Mouse (Mus musculus) ES-E14 (cell line): ENCODE results near the gene Cfap97d2. TPM values are rescaled to one million over a fixed set of nuclear protein-coding genes. Genes with fewer than 3 reads are reported as not detected.

Experiments used
- DNase-seq: peaks from one replicate; pipeline ENCODE4 v3.0.0-alpha.2; 2013; ENCODE audit warnings: low read depth, low spot score
- H3K27ac ChIP-seq: 2 replicates; pipeline ENCODE4 v1.5.1; 2012; ENCODE audit warnings: low read depth, mild to moderate bottlenecking, low read length, moderate library complexity, mixed read lengths; ENCODE audit not compliant: poor library complexity, insufficient read depth, severe bottlenecking
- H3K36me3 ChIP-seq: 2 replicates; pipeline ENCODE4 v1.6.1; 2012; ENCODE audit warnings: mild to moderate bottlenecking, low read length, moderate library complexity, mixed read lengths; ENCODE audit not compliant: control insufficient read depth, poor library complexity, insufficient read depth, severe bottlenecking
- H3K4me1 ChIP-seq, 2 experiments: fragments of 150-350 bp in 1 of 2; sonication (generic) in 1 of 2; 2 replicates each; pipeline ENCODE4 v1.6.1; 2012; ENCODE audit warnings: low read length in 2 of 2, mild to moderate bottlenecking in 1 of 2, mixed read lengths in 1 of 2; ENCODE audit not compliant: control insufficient read depth in 2 of 2, insufficient read depth in 2 of 2, poor library complexity in 1 of 2
- H3K4me3 ChIP-seq, 2 experiments: fragments of 150-350 bp in 1 of 2; sonication (generic) in 1 of 2; 2 replicates each; pipeline ENCODE4 v1.5.1; 2012; ENCODE audit warnings: low read length in 2 of 2, low read depth in 1 of 2, mild to moderate bottlenecking in 1 of 2, mixed read lengths in 1 of 2; ENCODE audit not compliant: insufficient read depth in 1 of 2, poor library complexity in 1 of 2, severe bottlenecking in 1 of 2
- H3K9ac ChIP-seq: 2 replicates; pipeline ENCODE4 v1.6.1; 2012; ENCODE audit warnings: low read depth, mild to moderate bottlenecking, low read length, mixed read lengths; ENCODE audit not compliant: poor library complexity, insufficient read depth, severe bottlenecking
- H3K9me3 ChIP-seq: fragments of 150-350 bp; sonication (generic); 2 replicates; pipeline ENCODE4 v1.6.1; 2012; ENCODE audit warnings: low read depth, mild to moderate bottlenecking, low read length; ENCODE audit not compliant: control insufficient read depth, insufficient read depth
- CHD2 ChIP-seq: IDR thresholded peaks from 2 replicates; pipeline ENCODE4 v1.6.1; 2014; ENCODE audit warnings: mild to moderate bottlenecking, low read depth, low read length, inconsistent platforms
- HCFC1 ChIP-seq: IDR thresholded peaks from 2 replicates; pipeline ENCODE4 v1.6.1; 2012; ENCODE audit warnings: low read length, inconsistent platforms, borderline replicate concordance; ENCODE audit not compliant: insufficient read depth
- MAFK ChIP-seq: IDR thresholded peaks from 2 replicates; pipeline ENCODE4 v1.6.1; 2014; ENCODE audit warnings: mild to moderate bottlenecking, low read depth, low read length, inconsistent platforms; ENCODE audit not compliant: insufficient read depth
- ZC3H11A ChIP-seq: IDR thresholded peaks from 2 replicates; pipeline ENCODE4 v1.6.1; 2012; ENCODE audit warnings: low read depth, mild to moderate bottlenecking, inconsistent platforms, low read length, borderline replicate concordance
- ZNF384 ChIP-seq: IDR thresholded peaks from 2 replicates; pipeline ENCODE4 v1.6.1; 2012; ENCODE audit warnings: low read depth, low read length, inconsistent platforms
- in situ Hi-C, 2 experiments: fragments of 600-800 bp; cut with MboI; formaldehyde crosslinking; loops; one replicate each; pipeline ENCODE4 v1.15.1; 2025; ENCODE audit warnings: low sequenced_read_pairs in 2 of 2, inconsistent platforms in 1 of 2; ENCODE audit not compliant: unreplicated experiment in 2 of 2
- total RNA-seq: library from RNA; depleted of rRNA; stranded (reverse); fragments of 300-350 nt; gene quantifications from 2 replicates; pipeline ENCODE4 v1.2.3, GENCODE M21; 2012

Gene Cfap97d2
- total RNA-seq, 1 experiment: not detected

DNA sequence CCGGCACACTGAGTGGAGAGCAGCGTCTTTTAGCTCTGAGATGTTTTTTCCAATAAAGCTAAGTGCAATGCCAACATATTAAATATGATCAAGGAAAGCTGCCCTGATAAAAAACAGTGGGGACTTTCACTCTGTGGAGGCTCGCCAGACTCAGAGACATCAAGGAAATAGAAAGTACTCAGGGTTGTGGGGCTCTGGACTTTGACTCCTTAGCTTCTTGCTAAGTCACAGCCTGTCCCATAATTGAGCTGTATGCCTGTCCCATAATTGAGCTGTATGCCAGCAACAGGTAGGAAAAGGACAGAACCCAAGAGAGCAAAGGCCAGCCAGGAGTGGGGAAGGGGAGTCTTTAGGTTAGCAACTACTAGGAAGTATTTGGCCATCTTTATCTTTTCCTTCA, 7.4 kb upstream of the Cfap97d2 start:
- Histone ChIP-seq H3K4me1 (no peaks in the 10 kb centered on the region), H3K9me3 (no peaks in the 10 kb centered on the region), H3K4me3 (no peak overlapping the region), H3K27ac (no peak overlapping the region), H3K9ac (no peak overlapping the region), H3K36me3 (no peaks in the 10 kb centered on the region)
- TF ChIP-seq HCFC1: no peak
- TF ChIP-seq ZC3H11A: no peak
- TF ChIP-seq MAFK: no peak
- no peak for TF ChIP-seq CHD2
- no peak for TF ChIP-seq ZNF384
- in situ Hi-C loops: no loop called here
- no peak for DNase-seq

GRCm38 (mm10) chr8:13699323-13699949, 6.3 kb upstream of the Cfap97d2 start:
- Histone ChIP-seq H3K4me3 (no peak overlapping the region), H3K4me1 (no peaks in the 10 kb centered on the region), H3K9me3 (no peaks in the 10 kb centered on the region), H3K36me3 (no peaks in the 10 kb centered on the region), H3K9ac (no peak overlapping the region), H3K27ac (no peak overlapping the region)
- TF ChIP-seq HCFC1 (no peak), CHD2 (no peak), MAFK (no peak), ZNF384 (no peak), ZC3H11A (no peak)
- no peak for DNase-seq
- in situ Hi-C loops: no loop called here

DNA sequence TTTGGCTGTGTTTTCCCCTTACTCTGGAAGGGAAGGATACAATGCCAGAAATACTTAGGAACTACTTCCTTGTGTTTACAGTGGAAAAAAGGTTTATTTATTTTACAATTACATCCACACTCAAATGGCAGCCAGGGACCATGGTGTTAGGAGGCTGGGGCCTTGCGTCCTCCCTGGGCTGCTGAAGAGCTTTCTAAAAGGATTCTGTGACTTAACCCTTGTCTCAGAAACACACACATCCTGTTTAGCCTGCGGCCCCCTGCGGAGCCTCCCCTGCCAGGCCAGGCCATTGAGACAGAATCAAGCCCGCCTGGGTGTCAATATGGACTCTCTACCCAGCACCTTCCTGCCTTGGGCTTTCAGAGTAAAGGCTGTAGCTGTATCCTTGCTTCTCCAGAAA, 2.9 kb upstream of the Cfap97d2 start:
- Histone ChIP-seq H3K27ac (no peak overlapping the region), H3K4me3 (no peak overlapping the region), H3K9me3 (no peaks in the 10 kb centered on the region), H3K4me1 (no peaks in the 10 kb centered on the region), H3K36me3 (no peaks in the 10 kb centered on the region), H3K9ac (no peak overlapping the region)
- in situ Hi-C loops: no loop called here
- TF ChIP-seq MAFK: no peak
- no peak for DNase-seq

- in situ Hi-C loops: no loop called here
- Histone ChIP-seq H3K4me1 (no peaks in the 10 kb centered on the region), H3K27ac (no peak overlapping the region), H3K4me3 (no peak overlapping the region), H3K9ac (no peak overlapping the region), H3K9me3 (no peaks in the 10 kb centered on the region), H3K36me3 (no peaks in the 10 kb centered on the region)
- no peak for DNase-seq
- TF ChIP-seq ZC3H11A (no peak), CHD2 (no peak), MAFK (no peak), ZNF384 (no peak), HCFC1 (no peak)
These were observed 1.9 kb upstream of the Cfap97d2 start for GRCm38 (mm10) chr8:13703756-13704155.

GRCm38 (mm10) chr8:13704301-13704700, 1.4 kb upstream of the Cfap97d2 start:
- Histone ChIP-seq H3K4me1 (no peaks in the 10 kb centered on the region), H3K9ac (no peak overlapping the region), H3K9me3 (no peaks in the 10 kb centered on the region), H3K27ac (no peak overlapping the region), H3K36me3 (no peaks in the 10 kb centered on the region), H3K4me3 (no peak overlapping the region)
- TF ChIP-seq CHD2 (no peak), ZNF384 (no peak), MAFK (no peak), ZC3H11A (no peak), HCFC1 (no peak)
- in situ Hi-C loops: no loop called here
- no peak for DNase-seq
